Mouse (Mus musculus) layer of hippocampus, adult 18-20 months (tissue): Measurements from ENCODE around the gene Esr1. TPM values are rescaled to one million over a fixed set of nuclear protein-coding genes. Genes with fewer than 3 reads are reported as not detected.

Experiments
- total RNA-seq, 2 experiments: library from RNA; stranded (reverse); gene quantifications; 2 replicates each; pipeline ENCODE4 v1.2.3; 2021

Gene Esr1
- total RNA-seq, 2 experiments from 2014 or later: 3.4 to 4.5 TPM

Other genes starting within 250 kb of the Esr1 start
- gene Zbtb2, start 223.5 kb upstream of the Esr1 start, total RNA-seq: 10 to 100 TPM; 15.0 to 15.3 TPM
- gene Rmnd1, start 179.2 kb upstream of the Esr1 start, total RNA-seq: 10 to 100 TPM; 28.3 to 37.2 TPM
- 10 to 100 TPM; 25.2 to 25.6 TPM for gene Armt1, start 179.1 kb upstream of the Esr1 start, total RNA-seq
- gene Ccdc170, start 129.1 kb upstream of the Esr1 start, total RNA-seq: 1 to 10 TPM in 1 of 2 experiments, under 1 TPM in 1; 0.67 to 1.0 TPM